Mouse (Mus musculus): ENCODE results near the gene Nt5dc2. TPM values are rescaled to one million over a fixed set of nuclear protein-coding genes. Genes with fewer than 3 reads are reported as not detected.

The Nt5dc2 gene
- polyA plus RNA-seq, 1 experiment from 2014 or later: 401 TPM

GRCm38 (mm10) chr14:31170963-31171362 is 40.1 kb downstream of the Nt5dc2 start:
- 80% methylated on average over 13 of the region's 13 CpGs for WGBS
- H3K9ac ChIP-seq (ENCODE audit: low read depth, low read length): no peak overlapping the region
- H3K9me3 ChIP-seq (ENCODE audit: control insufficient read depth, low read length): no peaks in the 10 kb centered on the region
- ATAC-seq (replicated peaks; ENCODE audit: low FRiP score) (no peak), DNase-seq (ENCODE audit: low spot score) (no peak)
- H3K27ac ChIP-seq (ENCODE audit: low read depth, low read length): no peak overlapping the region
- H3K4me3 ChIP-seq (ENCODE audit: low read depth, low read length): no peak overlapping the region
- H3K4me1 ChIP-seq (replicated peaks; ENCODE audit: control insufficient read depth, insufficient read depth, low read length): peaks cover 10% of the 10 kb centered on the region; the same call in 1 of the 2 replicates
- H3K4me2 ChIP-seq: no peak overlapping the region
- H3K27me3 ChIP-seq (replicated peaks; ENCODE audit: control insufficient read depth, insufficient read depth, low read length): peaks cover 7% of the 10 kb centered on the region; the same call in 1 of the 2 replicates
- peaks cover 56% of the 10 kb centered on the region for H3K36me3 ChIP-seq (ENCODE audit: control insufficient read depth, insufficient read depth, low read length)

- Histone ChIP-seq H3K4me3 (ENCODE audit: low read depth, low read length) (no peak overlapping the region), H3K36me3 (ENCODE audit: control insufficient read depth, insufficient read depth, low read length) (peaks cover 60% of the 10 kb centered on the region), H3K27me3 (replicated peaks; ENCODE audit: control insufficient read depth, insufficient read depth, low read length) (peaks cover 7% of the 10 kb centered on the region; the same call in 1 of the 2 replicates), H3K4me2 (no peak overlapping the region), H3K4me1 (replicated peaks; ENCODE audit: control insufficient read depth, insufficient read depth, low read length) (peaks cover 6% of the 10 kb centered on the region; the same call in 1 of the 2 replicates), H3K27ac (ENCODE audit: low read depth, low read length) (no peak overlapping the region), H3K9me3 (ENCODE audit: control insufficient read depth, low read length) (no peaks in the 10 kb centered on the region), H3K9ac (ENCODE audit: low read depth, low read length) (no peak overlapping the region)
- ATAC-seq (replicated peaks; ENCODE audit: low FRiP score) (no peak), DNase-seq (ENCODE audit: low spot score) (no peak)
- 96% methylated on average over 11 of the region's 11 CpGs for WGBS
Observed at GRCm38 (mm10) chr14:31171386-31171785, 40.5 kb downstream of the Nt5dc2 start.

GRCm38 (mm10) chr14:31171821-31172220 is 41.0 kb downstream of the Nt5dc2 start:
- Histone ChIP-seq H3K9me3 (ENCODE audit: control insufficient read depth, low read length) (no peaks in the 10 kb centered on the region), H3K27me3 (replicated peaks; ENCODE audit: control insufficient read depth, insufficient read depth, low read length) (peaks cover 7% of the 10 kb centered on the region; the same call in 1 of the 2 replicates), H3K36me3 (ENCODE audit: control insufficient read depth, insufficient read depth, low read length) (peaks cover 65% of the 10 kb centered on the region), H3K4me2 (no peak overlapping the region), H3K4me1 (replicated peaks; ENCODE audit: control insufficient read depth, insufficient read depth, low read length) (0 out of 2 replicates have a peak, but pooled peaks cover 5% of the 10 kb centered on the region), H3K27ac (ENCODE audit: low read depth, low read length) (no peak overlapping the region), H3K9ac (ENCODE audit: low read depth, low read length) (no peak overlapping the region), H3K4me3 (ENCODE audit: low read depth, low read length) (no peak overlapping the region)
- DNase-seq (ENCODE audit: low spot score): no peak
- ATAC-seq (replicated peaks; ENCODE audit: low FRiP score): no peak
- WGBS: 94% methylated on average over 15 of the region's 15 CpGs

GRCm38 (mm10) chr14:31172781-31173455 is 42.1 kb downstream of the Nt5dc2 start:
- 0 out of 2 replicates have a peak, but pooled peaks cover 5% of the 10 kb centered on the region for H3K4me1 ChIP-seq (replicated peaks; ENCODE audit: control insufficient read depth, insufficient read depth, low read length)
- ATAC-seq (replicated peaks; ENCODE audit: low FRiP score) (no peak), DNase-seq (ENCODE audit: low spot score) (no peak)
- H3K4me2 ChIP-seq: no peak overlapping the region
- H3K9ac ChIP-seq (ENCODE audit: low read depth, low read length): no peak overlapping the region
- no peaks in the 10 kb centered on the region for H3K9me3 ChIP-seq (ENCODE audit: control insufficient read depth, low read length)
- H3K4me3 ChIP-seq (ENCODE audit: low read depth, low read length): no peak overlapping the region
- peaks cover 76% of the 10 kb centered on the region for H3K36me3 ChIP-seq (ENCODE audit: control insufficient read depth, insufficient read depth, low read length)
- WGBS: 81% methylated on average over 18 of the region's 18 CpGs
- H3K27me3 ChIP-seq (replicated peaks; ENCODE audit: control insufficient read depth, insufficient read depth, low read length): no peaks in the 10 kb centered on the region
- H3K27ac ChIP-seq (ENCODE audit: low read depth, low read length): no peak overlapping the region

GRCm38 (mm10) chr14:31173537-31173936 is 42.7 kb downstream of the Nt5dc2 start:
- Histone ChIP-seq H3K4me2 (no peak overlapping the region), H3K9me3 (ENCODE audit: control insufficient read depth, low read length) (no peaks in the 10 kb centered on the region), H3K9ac (ENCODE audit: low read depth, low read length) (no peak overlapping the region), H3K27ac (ENCODE audit: low read depth, low read length) (no peak overlapping the region), H3K36me3 (ENCODE audit: control insufficient read depth, insufficient read depth, low read length) (peaks cover 78% of the 10 kb centered on the region), H3K27me3 (replicated peaks; ENCODE audit: control insufficient read depth, insufficient read depth, low read length) (no peaks in the 10 kb centered on the region), H3K4me1 (replicated peaks; ENCODE audit: control insufficient read depth, insufficient read depth, low read length) (0 out of 2 replicates have a peak, but pooled peaks cover under 1% of the 10 kb centered on the region), H3K4me3 (ENCODE audit: low read depth, low read length) (no peak overlapping the region)
- no peak for ATAC-seq (replicated peaks; ENCODE audit: low FRiP score)
- WGBS: 88% methylated on average over 7 of the region's 7 CpGs
- no peak for DNase-seq (ENCODE audit: low spot score)

GRCm38 (mm10) chr14:31177287-31177686 is 46.4 kb downstream of the Nt5dc2 start:
- ATAC-seq (replicated peaks; ENCODE audit: low FRiP score) (no peak), DNase-seq (ENCODE audit: low spot score) (no peak)
- Histone ChIP-seq H3K27ac (ENCODE audit: low read depth, low read length) (no peak overlapping the region), H3K36me3 (ENCODE audit: control insufficient read depth, insufficient read depth, low read length) (peaks cover 79% of the 10 kb centered on the region), H3K4me1 (replicated peaks; ENCODE audit: control insufficient read depth, insufficient read depth, low read length) (no peaks in the 10 kb centered on the region), H3K9me3 (ENCODE audit: control insufficient read depth, low read length) (no peaks in the 10 kb centered on the region), H3K27me3 (replicated peaks; ENCODE audit: control insufficient read depth, insufficient read depth, low read length) (no peaks in the 10 kb centered on the region), H3K9ac (ENCODE audit: low read depth, low read length) (no peak overlapping the region), H3K4me2 (no peak overlapping the region), H3K4me3 (ENCODE audit: low read depth, low read length) (no peak overlapping the region)
- 83% methylated on average over 16 of the region's 16 CpGs for WGBS

GRCm38 (mm10) chr14:31177715-31178114 is 46.9 kb downstream of the Nt5dc2 start:
- H3K4me3 ChIP-seq (ENCODE audit: low read depth, low read length): no peak overlapping the region
- WGBS: 83% methylated on average over 5 of the region's 5 CpGs
- no peak overlapping the region for H3K9ac ChIP-seq (ENCODE audit: low read depth, low read length)
- no peaks in the 10 kb centered on the region for H3K27me3 ChIP-seq (replicated peaks; ENCODE audit: control insufficient read depth, insufficient read depth, low read length)
- H3K36me3 ChIP-seq (ENCODE audit: control insufficient read depth, insufficient read depth, low read length): peaks cover 79% of the 10 kb centered on the region
- DNase-seq (ENCODE audit: low spot score) (no peak), ATAC-seq (replicated peaks; ENCODE audit: low FRiP score) (no peak)
- H3K4me2 ChIP-seq: no peak overlapping the region
- H3K9me3 ChIP-seq (ENCODE audit: control insufficient read depth, low read length): no peaks in the 10 kb centered on the region
- H3K27ac ChIP-seq (ENCODE audit: low read depth, low read length): no peak overlapping the region
- peaks cover 1% of the 10 kb centered on the region; the same call in 1 of the 2 replicates for H3K4me1 ChIP-seq (replicated peaks; ENCODE audit: control insufficient read depth, insufficient read depth, low read length)

GRCm38 (mm10) chr14:31179677-31180365 is 49.0 kb downstream of the Nt5dc2 start:
- no peak overlapping the region for H3K27ac ChIP-seq (ENCODE audit: low read depth, low read length)
- peaks cover 76% of the 10 kb centered on the region for H3K36me3 ChIP-seq (ENCODE audit: control insufficient read depth, insufficient read depth, low read length)
- H3K4me3 ChIP-seq (ENCODE audit: low read depth, low read length): no peak overlapping the region
- H3K4me2 ChIP-seq: no peak overlapping the region
- H3K9ac ChIP-seq (ENCODE audit: low read depth, low read length): no peak overlapping the region
- 87% methylated on average over 12 of the region's 12 CpGs for WGBS
- DNase-seq (ENCODE audit: low spot score) (no peak), ATAC-seq (replicated peaks; ENCODE audit: low FRiP score) (no peak)
- H3K4me1 ChIP-seq (replicated peaks; ENCODE audit: control insufficient read depth, insufficient read depth, low read length): peaks cover 8% of the 10 kb centered on the region
- no peaks in the 10 kb centered on the region for H3K27me3 ChIP-seq (replicated peaks; ENCODE audit: control insufficient read depth, insufficient read depth, low read length)
- no peaks in the 10 kb centered on the region for H3K9me3 ChIP-seq (ENCODE audit: control insufficient read depth, low read length)

All from liver, embryonic 11.5 days (tissue).